Mouse (Mus musculus): ENCODE results near the gene Chn1.

- no peak for TF ChIP-seq CTCF (IDR thresholded peaks at IDR 0.05 in 2 of 3, conservative IDR thresholded peaks at IDR 0.05 in 1 of 3; ENCODE audit: control insufficient read depth in 1 of 3, insufficient read depth in 1 of 3, low read depth in 2 of 3, low read length in 3 of 3, poor library complexity in 1 of 3, severe bottlenecking in 1 of 3)
- no peak for TF ChIP-seq POLR2A (IDR thresholded peaks at IDR 0.05; ENCODE audit: control insufficient read depth in 1 of 2, insufficient read depth in 1 of 2, low read depth in 1 of 2, low read length in 2 of 2, poor library complexity in 1 of 2)
- no peak for TF ChIP-seq ZC3H11A (IDR thresholded peaks at IDR 0.05; ENCODE audit: low read depth, low read length)
- no peak for TF ChIP-seq EP300 (IDR thresholded peaks at IDR 0.05; ENCODE audit: low read depth in 1 of 2, low read length in 2 of 2)
- TF ChIP-seq MAX (IDR thresholded peaks at IDR 0.05; ENCODE audit: low read length), result no peak
Observed at GRCm38 (mm10) chr2:73741286-73741685, 33.9 kb downstream of the Chn1 start.

Measured in MEL (cell line).